Mouse (Mus musculus) neural tube, embryonic 13.5 days (tissue): ENCODE measurements at regions not wholly inside any gene's neighbourhood (a gene's known extent, or its start where the extent isn't known, plus 50 kb on each side); places are given as distances from the start of the nearest gene placed in this dataset.

ENCODE experiments used
- ATAC-seq: fragments of 200-750 bp; cut with Nextera tagmentation; 2 replicates; pipeline ENCODE4 v1.8.0; 2017; ENCODE audit warnings: low read depth, mild to moderate bottlenecking, moderate TSS enrichment, moderate library complexity
- H3K27ac ChIP-seq: fragments of 300-500 bp; sonication (generic); replicated peaks from 2 replicates; pipeline ENCODE4 v1.5.1; 2015; ENCODE audit warnings: moderate library complexity, mild to moderate bottlenecking, inconsistent platforms
- H3K27me3 ChIP-seq: fragments of 300-500 bp; sonication (generic); 2 replicates; pipeline ENCODE4 v1.6.1; 2015; ENCODE audit warnings: mild to moderate bottlenecking, inconsistent platforms
- H3K36me3 ChIP-seq: fragments of 300-500 bp; sonication (generic); 2 replicates; pipeline ENCODE4 v1.6.1; 2015; ENCODE audit warnings: mild to moderate bottlenecking, inconsistent platforms
- H3K4me1 ChIP-seq: fragments of 300-500 bp; sonication (generic); replicated peaks from 2 replicates; pipeline ENCODE4 v1.6.1; 2015; ENCODE audit warnings: inconsistent platforms
- H3K4me2 ChIP-seq: fragments of 300-500 bp; sonication (generic); 2 replicates; pipeline ENCODE4 v1.6.1; 2015; ENCODE audit warnings: inconsistent platforms, mild to moderate bottlenecking, moderate library complexity
- H3K4me3 ChIP-seq: fragments of 300-500 bp; sonication (generic); 2 replicates; pipeline ENCODE4 v1.5.1; 2015; ENCODE audit warnings: mild to moderate bottlenecking, inconsistent platforms
- H3K9ac ChIP-seq: fragments of 300-500 bp; sonication (generic); 2 replicates; pipeline ENCODE4 v1.6.1; 2015; ENCODE audit warnings: moderate library complexity, mild to moderate bottlenecking, inconsistent platforms
- H3K9me3 ChIP-seq: fragments of 300-500 bp; sonication (generic); 2 replicates; pipeline ENCODE4 v1.6.1; 2016; ENCODE audit warnings: inconsistent platforms
- WGBS: fragments of 180-500 bp; shearing (Covaris S2); methylation state at CpG from one replicate; pipeline ENCODE4 v1.1.7; 2015; 5-methylcytosine and 5-hydroxymethylcytosine counted together

GRCm38 (mm10) chr12:24769156-24769555 is 61.1 kb downstream of the Rrm2 start:
- 88% methylated on average over 1 of the region's 1 CpGs for WGBS
- no peaks in the 10 kb centered on the region for H3K4me1 ChIP-seq

GRCm38 (mm10) chr12:24772807-24773206 is 57.9 kb upstream of the Mboat2 start:
- H3K9me3 ChIP-seq, result no peaks in the 10 kb centered on the region
- H3K4me3 ChIP-seq, result no peak overlapping the region
- no peak overlapping the region for H3K9ac ChIP-seq
- no peak overlapping the region for H3K27ac ChIP-seq
- H3K4me2 ChIP-seq, result no peak overlapping the region
- no peak for ATAC-seq
- no peaks in the 10 kb centered on the region for H3K4me1 ChIP-seq
- WGBS, result 90% methylated on average over 6 of the region's 6 CpGs
- H3K36me3 ChIP-seq, result no peaks in the 10 kb centered on the region
- no peaks in the 10 kb centered on the region for H3K27me3 ChIP-seq

More at GRCm38 (mm10) chr12:24769156-24769555, 61.1 kb downstream of the Rrm2 start:
- no peak overlapping the region for H3K9ac ChIP-seq
- no peak overlapping the region for H3K4me3 ChIP-seq
- no peak overlapping the region for H3K4me2 ChIP-seq
- no peak overlapping the region for H3K27ac ChIP-seq
- no peaks in the 10 kb centered on the region for H3K27me3 ChIP-seq
- H3K36me3 ChIP-seq, result no peaks in the 10 kb centered on the region
- no peaks in the 10 kb centered on the region for H3K9me3 ChIP-seq
- no peak for ATAC-seq

DNA sequence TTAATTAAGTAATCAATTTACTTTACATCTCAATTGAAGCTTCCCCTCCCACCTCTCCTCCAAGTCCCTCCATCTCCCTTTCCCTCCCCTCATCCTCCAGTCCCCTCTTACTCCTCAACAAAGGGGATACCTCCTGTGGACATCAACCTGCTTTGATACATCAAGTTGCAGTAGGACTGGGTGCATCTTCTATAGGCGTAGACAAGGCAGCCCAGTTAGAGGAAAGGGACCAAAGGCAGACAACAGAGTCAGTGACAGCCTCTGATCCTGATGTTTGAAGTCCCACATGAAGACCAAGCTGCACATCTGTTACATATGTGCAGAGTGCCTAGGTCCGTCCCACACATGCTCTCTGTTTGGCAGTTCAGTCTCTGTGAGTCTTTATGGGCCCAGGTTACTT is 52.9 kb upstream of the Mboat2 start:
- Histone ChIP-seq H3K27me3 (no peaks in the 10 kb centered on the region), H3K9ac (no peak overlapping the region), H3K36me3 (no peaks in the 10 kb centered on the region), H3K4me1 (peaks cover 16% of the 10 kb centered on the region), H3K27ac (no peak overlapping the region), H3K9me3 (no peaks in the 10 kb centered on the region), H3K4me3 (no peak overlapping the region), H3K4me2 (no peak overlapping the region)
- ATAC-seq, result no peak
- WGBS, result 84% methylated on average over 2 of the region's 2 CpGs

GRCm38 (mm10) chr12:24778876-24779275 is 51.8 kb upstream of the Mboat2 start:
- 72% methylated on average over 2 of the region's 2 CpGs for WGBS
- H3K36me3 ChIP-seq, result no peaks in the 10 kb centered on the region
- H3K27me3 ChIP-seq, result no peaks in the 10 kb centered on the region
- H3K27ac ChIP-seq, result 0 out of 2 replicates have a peak overlapping the region, but pooled peaks have one; percentile 20
- H3K4me2 ChIP-seq, result no peak overlapping the region
- ATAC-seq, result no peak
- H3K4me3 ChIP-seq, result no peak overlapping the region
- no peaks in the 10 kb centered on the region for H3K9me3 ChIP-seq
- peaks cover 16% of the 10 kb centered on the region for H3K4me1 ChIP-seq
- no peak overlapping the region for H3K9ac ChIP-seq

DNA sequence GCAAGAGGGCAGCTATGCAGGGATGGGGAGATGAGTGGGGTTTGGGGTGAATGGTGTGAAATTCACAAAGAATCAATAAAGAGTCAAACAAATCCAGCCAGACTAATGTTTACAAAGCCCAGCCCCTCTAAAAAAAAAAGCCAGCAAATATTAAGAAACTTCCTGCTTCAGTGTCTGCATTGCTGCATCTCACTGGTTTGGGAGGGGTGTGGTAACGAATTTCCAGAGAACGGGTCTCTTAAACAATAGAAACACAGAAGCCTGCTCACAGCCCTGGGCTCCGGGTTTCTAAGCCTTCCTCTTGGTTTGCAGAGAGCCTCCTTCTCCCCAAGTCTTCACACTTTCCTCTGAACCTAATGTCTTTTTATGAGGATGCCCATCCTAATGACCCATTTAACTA is 50.1 kb upstream of the Mboat2 start:
- Histone ChIP-seq H3K36me3 (no peaks in the 10 kb centered on the region), H3K4me3 (no peak overlapping the region), H3K9me3 (no peaks in the 10 kb centered on the region), H3K4me2 (no peak overlapping the region), H3K27me3 (no peaks in the 10 kb centered on the region), H3K27ac (no peak overlapping the region), H3K9ac (no peak overlapping the region), H3K4me1 (peaks cover 16% of the 10 kb centered on the region)
- ATAC-seq, result no peak
- WGBS, result 32% methylated on average over 3 of the region's 3 CpGs
